Mouse (Mus musculus): Measurements from ENCODE around the gene Gnai1.

- TF ChIP-seq CTCF (IDR thresholded peaks at IDR 0.05; ENCODE audit: low read depth) = no peak
- no peak for TF ChIP-seq EP300 (IDR thresholded peaks at IDR 0.05; ENCODE audit: low read depth)
Measured at GRCm38 (mm10) chr5:18326159-18326558, 34.0 kb downstream of the Gnai1 start.

Data from heart, postnatal 0 days (tissue).